Mouse (Mus musculus): ENCODE results near the gene Gm11232.

GRCm38 (mm10) chr4:71756441-71757221 is 1.1 kb downstream of the Gm11232 start:
- no peak for TF ChIP-seq CTCF (IDR thresholded peaks at IDR 0.05; ENCODE audit: insufficient read depth, low read depth, low read length)
- TF ChIP-seq POLR2A (IDR thresholded peaks at IDR 0.05; ENCODE audit: insufficient read depth, low read depth, low read length): no peak

Data from olfactory bulb, adult 2 months (tissue).